Mouse (Mus musculus): Measurements from ENCODE around the gene Kcnc2. TPM values are rescaled to one million over a fixed set of nuclear protein-coding genes. Genes with fewer than 3 reads are reported as not detected.

Gene Kcnc2
- polyA plus RNA-seq, 1 experiment from 2014 or later = 3.5 TPM

DNA sequence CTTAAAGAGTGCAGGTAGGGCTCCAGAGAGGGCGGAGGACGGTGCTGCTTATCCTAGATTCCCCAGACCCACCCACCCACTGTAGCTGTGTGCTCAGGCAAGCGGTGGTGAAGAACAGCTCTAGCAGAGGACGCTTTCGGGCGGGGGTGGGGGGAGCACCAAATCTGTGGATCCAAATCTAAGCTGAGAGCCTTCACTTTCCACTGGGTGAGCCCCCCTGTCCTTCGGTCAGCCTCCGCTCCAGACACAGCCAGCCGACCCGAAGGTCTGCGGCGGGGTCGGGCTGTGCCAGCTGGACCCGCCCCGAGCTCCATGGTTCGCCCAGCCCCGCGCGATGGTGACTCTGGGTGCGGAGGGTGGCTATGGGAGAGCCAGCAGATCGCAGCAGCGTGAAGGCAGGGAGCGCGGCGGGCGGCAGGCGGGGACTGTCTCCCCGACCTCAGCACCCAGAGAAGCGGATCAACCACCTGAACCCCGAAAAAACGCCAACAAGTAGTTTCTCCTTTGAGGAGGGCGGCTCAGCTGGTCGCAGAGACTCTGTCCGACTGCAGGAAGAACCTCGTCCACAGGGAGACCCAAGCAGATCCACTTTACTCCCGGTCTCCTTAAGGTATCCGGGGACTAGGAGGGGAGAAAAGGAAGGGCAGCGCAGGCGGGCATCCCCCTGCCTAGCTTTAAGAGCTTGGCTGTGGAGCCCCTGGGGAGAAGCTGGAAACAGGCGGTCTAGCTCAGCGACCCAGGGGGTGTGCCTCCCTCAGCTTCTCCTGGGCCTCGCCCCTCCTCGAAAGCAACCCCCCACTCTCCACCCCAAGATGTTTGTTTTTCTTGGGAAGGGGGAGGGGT, 761 bp upstream of the Kcnc2 start:
- peak overlapping the region; percentile 68 for H3K9ac ChIP-seq (ENCODE audit: low read length)
- no peaks in the 10 kb centered on the region for H3K36me3 ChIP-seq (ENCODE audit: control insufficient read depth, insufficient read depth, low read length)
- peak overlapping the region; percentile 96 for H3K4me2 ChIP-seq (ENCODE audit: low read length)
- H3K4me1 ChIP-seq (ENCODE audit: control insufficient read depth, insufficient read depth, low read length) = no peaks in the 10 kb centered on the region; the same call in 1 of the 2 replicates
- no peaks in the 10 kb centered on the region for H3K9me3 ChIP-seq (replicated peaks; ENCODE audit: control insufficient read depth, low read length)
- peak; percentile 65 for ATAC-seq
- H3K27ac ChIP-seq (ENCODE audit: low read depth, low read length) = no peak overlapping the region
- DNase-seq (ENCODE audit: low spot score) = peak; percentile 38
- under 1% methylated on average over 43 of the region's 43 CpGs for WGBS
- H3K4me3 ChIP-seq (ENCODE audit: low read depth, low read length) = peak overlapping the region; percentile 57
- H3K27me3 ChIP-seq (replicated peaks; ENCODE audit: control insufficient read depth, insufficient read depth, low read length) = peaks cover 18% of the 10 kb centered on the region

GRCm38 (mm10) chr10:112271803-112272165, 863 bp downstream of the Kcnc2 start:
- DNase-seq (ENCODE audit: low spot score) (peak; percentile 28), ATAC-seq (peak; percentile 54)
- Histone ChIP-seq H3K9me3 (replicated peaks; ENCODE audit: control insufficient read depth, low read length) (no peaks in the 10 kb centered on the region), H3K27me3 (replicated peaks; ENCODE audit: control insufficient read depth, insufficient read depth, low read length) (peaks cover 18% of the 10 kb centered on the region), H3K4me3 (ENCODE audit: low read depth, low read length) (peak overlapping the region; percentile 57), H3K4me2 (ENCODE audit: low read length) (peak overlapping the region; percentile 96), H3K4me1 (ENCODE audit: control insufficient read depth, insufficient read depth, low read length) (no peaks in the 10 kb centered on the region; the same call in 1 of the 2 replicates), H3K36me3 (ENCODE audit: control insufficient read depth, insufficient read depth, low read length) (no peaks in the 10 kb centered on the region), H3K27ac (ENCODE audit: low read depth, low read length) (no peak overlapping the region), H3K9ac (ENCODE audit: low read length) (peak overlapping the region; percentile 58)
- under 1% methylated on average over 36 of the region's 36 CpGs for WGBS

DNA sequence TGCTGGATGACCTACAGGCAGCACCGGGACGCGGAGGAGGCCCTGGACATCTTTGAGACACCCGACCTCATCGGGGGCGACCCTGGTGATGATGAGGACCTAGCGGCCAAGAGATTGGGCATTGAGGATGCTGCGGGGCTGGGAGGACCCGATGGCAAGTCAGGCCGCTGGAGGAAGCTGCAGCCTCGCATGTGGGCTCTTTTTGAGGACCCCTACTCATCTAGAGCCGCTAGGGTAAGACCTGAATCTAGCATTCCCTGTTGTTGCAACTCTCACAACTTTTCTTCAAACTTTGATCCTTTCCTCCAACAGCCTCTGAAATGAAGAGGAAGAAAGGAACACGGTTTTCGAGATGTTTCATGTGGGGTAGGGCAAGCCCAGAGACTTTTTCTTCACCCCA, 1.2 kb downstream of the Kcnc2 start:
- Histone ChIP-seq H3K27ac (ENCODE audit: low read depth, low read length) (no peak overlapping the region), H3K4me2 (ENCODE audit: low read length) (peak overlapping the region; percentile 96), H3K9me3 (replicated peaks; ENCODE audit: control insufficient read depth, low read length) (no peaks in the 10 kb centered on the region), H3K4me3 (ENCODE audit: low read depth, low read length) (peak overlapping the region; percentile 57), H3K36me3 (ENCODE audit: control insufficient read depth, insufficient read depth, low read length) (no peaks in the 10 kb centered on the region), H3K4me1 (ENCODE audit: control insufficient read depth, insufficient read depth, low read length) (no peaks in the 10 kb centered on the region; the same call in 1 of the 2 replicates), H3K27me3 (replicated peaks; ENCODE audit: control insufficient read depth, insufficient read depth, low read length) (peaks cover 18% of the 10 kb centered on the region), H3K9ac (ENCODE audit: low read length) (peak overlapping the region; percentile 58)
- ATAC-seq (no peak), DNase-seq (ENCODE audit: low spot score) (no peak)
- 11% methylated on average over 14 of the region's 14 CpGs for WGBS

GRCm38 (mm10) chr10:112277996-112278395, 7.1 kb downstream of the Kcnc2 start:
- no peaks in the 10 kb centered on the region for H3K4me1 ChIP-seq (ENCODE audit: control insufficient read depth, insufficient read depth, low read length)
- no peak overlapping the region for H3K4me3 ChIP-seq (ENCODE audit: low read depth, low read length)
- H3K9me3 ChIP-seq (replicated peaks; ENCODE audit: control insufficient read depth, low read length) = no peaks in the 10 kb centered on the region
- 84% methylated on average over 3 of the region's 3 CpGs for WGBS
- no peaks in the 10 kb centered on the region for H3K36me3 ChIP-seq (ENCODE audit: control insufficient read depth, insufficient read depth, low read length)
- H3K27ac ChIP-seq (ENCODE audit: low read depth, low read length) = no peak overlapping the region
- ATAC-seq (no peak), DNase-seq (ENCODE audit: low spot score) (peak; percentile 31)
- no peak overlapping the region for H3K4me2 ChIP-seq (ENCODE audit: low read length)
- no peaks in the 10 kb centered on the region for H3K27me3 ChIP-seq (replicated peaks; ENCODE audit: control insufficient read depth, insufficient read depth, low read length)
- H3K9ac ChIP-seq (ENCODE audit: low read length) = no peak overlapping the region

DNA sequence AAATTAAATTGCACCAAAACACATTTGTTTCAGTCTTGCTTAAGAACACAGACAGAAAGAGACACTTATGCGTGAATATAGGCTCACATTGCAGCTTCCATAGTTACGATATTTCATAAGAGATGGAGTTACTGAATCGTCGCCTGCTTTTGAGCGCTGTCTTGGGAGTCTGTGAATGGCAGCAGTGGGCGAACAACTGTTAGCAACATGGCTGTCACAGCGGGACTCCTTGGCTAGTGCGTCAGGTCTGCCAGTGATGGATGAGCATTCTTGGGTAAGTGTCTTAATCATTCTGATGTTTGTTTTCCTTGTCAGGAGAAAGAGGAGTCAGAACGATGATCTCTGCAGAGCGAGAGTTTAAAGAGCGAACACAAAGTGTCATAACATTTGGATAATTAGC, 44.2 kb downstream of the Kcnc2 start:
- no peaks in the 10 kb centered on the region for H3K27me3 ChIP-seq (replicated peaks; ENCODE audit: control insufficient read depth, insufficient read depth, low read length)
- no peak overlapping the region for H3K4me2 ChIP-seq (ENCODE audit: low read length)
- no peaks in the 10 kb centered on the region for H3K9me3 ChIP-seq (replicated peaks; ENCODE audit: control insufficient read depth, low read length)
- no peak for ATAC-seq
- H3K4me3 ChIP-seq (ENCODE audit: low read depth, low read length) = no peak overlapping the region
- H3K9ac ChIP-seq (ENCODE audit: low read length) = no peak overlapping the region
- no peaks in the 10 kb centered on the region for H3K4me1 ChIP-seq (ENCODE audit: control insufficient read depth, insufficient read depth, low read length)
- 60% methylated on average over 11 of the region's 11 CpGs for WGBS
- no peak overlapping the region for H3K27ac ChIP-seq (ENCODE audit: low read depth, low read length)
- DNase-seq (ENCODE audit: low spot score) = peak; percentile 38
- H3K36me3 ChIP-seq (ENCODE audit: control insufficient read depth, insufficient read depth, low read length) = no peaks in the 10 kb centered on the region

GRCm38 (mm10) chr10:112317783-112318182, 46.9 kb downstream of the Kcnc2 start:
- no peaks in the 10 kb centered on the region for H3K27me3 ChIP-seq (replicated peaks; ENCODE audit: control insufficient read depth, insufficient read depth, low read length)
- no peak overlapping the region for H3K27ac ChIP-seq (ENCODE audit: low read depth, low read length)
- no peaks in the 10 kb centered on the region for H3K36me3 ChIP-seq (ENCODE audit: control insufficient read depth, insufficient read depth, low read length)
- WGBS = 91% methylated on average over 1 of the region's 1 CpGs
- ATAC-seq = no peak
- H3K9me3 ChIP-seq (replicated peaks; ENCODE audit: control insufficient read depth, low read length) = no peaks in the 10 kb centered on the region
- H3K4me2 ChIP-seq (ENCODE audit: low read length) = no peak overlapping the region
- H3K9ac ChIP-seq (ENCODE audit: low read length) = no peak overlapping the region
- H3K4me3 ChIP-seq (ENCODE audit: low read depth, low read length) = no peak overlapping the region
- H3K4me1 ChIP-seq (ENCODE audit: control insufficient read depth, insufficient read depth, low read length) = no peaks in the 10 kb centered on the region
- no peak for DNase-seq (ENCODE audit: low spot score)

DNA sequence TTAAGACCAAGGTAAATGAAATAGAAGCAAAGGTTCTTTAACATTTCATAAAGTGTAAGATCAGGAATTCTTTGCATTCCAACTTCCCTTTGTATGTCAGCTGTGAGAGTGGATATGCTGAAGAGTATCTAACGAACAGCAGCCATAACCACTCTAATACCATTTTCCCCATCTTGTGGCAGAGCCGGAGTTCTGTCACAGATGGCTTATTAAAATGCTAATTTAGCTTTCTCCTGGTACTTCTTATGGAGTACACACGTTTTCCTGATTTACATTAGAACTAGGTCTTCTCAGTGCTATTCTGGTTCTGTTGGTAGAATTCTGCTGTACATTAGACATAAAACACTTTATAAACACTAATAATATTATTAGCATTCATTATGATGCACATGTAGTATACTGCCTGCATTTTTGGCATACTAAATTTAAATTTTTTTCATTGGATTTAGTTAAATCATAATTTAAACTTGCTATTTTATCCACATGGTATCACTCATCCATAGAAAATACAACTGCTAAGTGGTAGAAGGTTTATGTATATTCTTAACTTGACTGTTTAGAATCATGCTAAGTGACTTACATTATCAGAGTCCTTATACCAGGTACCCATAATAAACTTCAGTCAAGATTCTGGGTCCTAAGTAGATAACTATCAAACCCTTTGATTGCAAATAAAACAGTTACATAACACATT, 86.9 kb downstream of the Kcnc2 start:
- WGBS = 8% methylated on average over 3 of the region's 3 CpGs
- no peaks in the 10 kb centered on the region for H3K9me3 ChIP-seq (replicated peaks; ENCODE audit: control insufficient read depth, low read length)
- H3K36me3 ChIP-seq (ENCODE audit: control insufficient read depth, insufficient read depth, low read length) = no peaks in the 10 kb centered on the region
- H3K4me3 ChIP-seq (ENCODE audit: low read depth, low read length) = no peak overlapping the region
- DNase-seq (ENCODE audit: low spot score) (peak; percentile 76), ATAC-seq (peak; percentile 88)
- peak overlapping the region; percentile 5; the same call in 1 of the 2 replicates for H3K27ac ChIP-seq (ENCODE audit: low read depth, low read length)
- no peaks in the 10 kb centered on the region for H3K27me3 ChIP-seq (replicated peaks; ENCODE audit: control insufficient read depth, insufficient read depth, low read length)
- H3K9ac ChIP-seq (ENCODE audit: low read length) = no peak overlapping the region
- peaks cover 5% of the 10 kb centered on the region for H3K4me1 ChIP-seq (ENCODE audit: control insufficient read depth, insufficient read depth, low read length)
- H3K4me2 ChIP-seq (ENCODE audit: low read length) = no peak overlapping the region

GRCm38 (mm10) chr10:112358363-112358704, 87.4 kb downstream of the Kcnc2 start:
- H3K9me3 ChIP-seq (replicated peaks; ENCODE audit: control insufficient read depth, low read length) = no peaks in the 10 kb centered on the region
- no peaks in the 10 kb centered on the region for H3K36me3 ChIP-seq (ENCODE audit: control insufficient read depth, insufficient read depth, low read length)
- no peaks in the 10 kb centered on the region for H3K27me3 ChIP-seq (replicated peaks; ENCODE audit: control insufficient read depth, insufficient read depth, low read length)
- ATAC-seq (peak; percentile 57; the same call in 1 of the 2 replicates), DNase-seq (ENCODE audit: low spot score) (peak; percentile 64)
- H3K27ac ChIP-seq (ENCODE audit: low read depth, low read length) = peak overlapping the region; percentile 48; the same call in 1 of the 2 replicates
- 13% methylated on average over 8 of the region's 8 CpGs for WGBS
- no peak overlapping the region for H3K9ac ChIP-seq (ENCODE audit: low read length)
- H3K4me3 ChIP-seq (ENCODE audit: low read depth, low read length) = no peak overlapping the region
- peaks cover 5% of the 10 kb centered on the region for H3K4me1 ChIP-seq (ENCODE audit: control insufficient read depth, insufficient read depth, low read length)
- no peak overlapping the region for H3K4me2 ChIP-seq (ENCODE audit: low read length)

DNA sequence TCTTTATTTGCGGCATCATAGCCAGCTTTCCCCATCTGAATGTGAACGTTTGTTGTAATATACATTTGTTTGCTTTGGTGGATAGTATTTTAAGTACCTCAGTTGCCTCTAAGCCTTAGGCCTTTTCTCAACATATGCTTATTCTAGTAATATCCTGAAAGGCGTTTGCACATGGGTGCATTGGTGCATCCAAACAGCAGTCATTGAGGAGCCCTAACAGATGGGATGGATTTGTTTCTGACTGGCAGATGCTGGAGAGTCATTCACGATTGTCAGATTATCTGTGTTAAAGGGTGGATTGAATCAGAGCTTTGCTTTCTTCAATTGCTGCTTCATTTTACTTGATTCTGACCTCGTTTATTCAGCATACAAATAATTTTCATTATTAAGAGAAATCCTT, 89.8 kb downstream of the Kcnc2 start:
- Histone ChIP-seq H3K4me1 (ENCODE audit: control insufficient read depth, insufficient read depth, low read length) (peaks cover 5% of the 10 kb centered on the region), H3K27me3 (replicated peaks; ENCODE audit: control insufficient read depth, insufficient read depth, low read length) (no peaks in the 10 kb centered on the region), H3K36me3 (ENCODE audit: control insufficient read depth, insufficient read depth, low read length) (no peaks in the 10 kb centered on the region), H3K27ac (ENCODE audit: low read depth, low read length) (peak overlapping the region; percentile 27; the same call in 1 of the 2 replicates), H3K4me2 (ENCODE audit: low read length) (no peak overlapping the region), H3K9me3 (replicated peaks; ENCODE audit: control insufficient read depth, low read length) (no peaks in the 10 kb centered on the region), H3K4me3 (ENCODE audit: low read depth, low read length) (no peak overlapping the region), H3K9ac (ENCODE audit: low read length) (no peak overlapping the region)
- WGBS = 57% methylated on average over 5 of the region's 5 CpGs
- ATAC-seq (peak; percentile 49; the same call in 1 of the 2 replicates), DNase-seq (ENCODE audit: low spot score) (peak; percentile 63)
